Mouse (Mus musculus): ENCODE data around the gene Syt2.

- TF ChIP-seq POLR2A (IDR thresholded peaks at IDR 0.05; ENCODE audit: borderline replicate concordance, extremely low read depth, insufficient read depth, insufficient read length, poor library complexity, severe bottlenecking), result no peak
- no peak for TF ChIP-seq CTCF (IDR thresholded peaks at IDR 0.05; ENCODE audit: borderline replicate concordance, extremely low read depth, insufficient read depth, insufficient read length)
Observed at GRCm38 (mm10) chr1:134791456-134791855, 145.0 kb downstream of the Syt2 start.

Measured in brain, embryonic 14.5 days (tissue).